Mouse (Mus musculus): ENCODE measurements around the gene Frs2. TPM values are rescaled to one million over a fixed set of nuclear protein-coding genes. Genes with fewer than 3 reads are reported as not detected.

Frs2 gene
- total RNA-seq, 2 experiments from 2014 or later: 28.3 to 29.3 TPM

GRCm38 (mm10) chr10:117115652-117116051, 32.7 kb downstream of the Frs2 start:
- no peak for DNase-seq (ENCODE audit: low spot score in 2 of 2)
- intact Hi-C loops (cut with DNase I): no loop called here

- intact Hi-C loops (cut with DNase I): no loop called here
- no peak for DNase-seq (ENCODE audit: low spot score in 2 of 2)
These were observed 35.8 kb downstream of the Frs2 start for GRCm38 (mm10) chr10:117112545-117112944.

GRCm38 (mm10) chr10:117111455-117111854, 36.9 kb downstream of the Frs2 start:
- no peak for DNase-seq (ENCODE audit: low spot score in 2 of 2)
- intact Hi-C loops (cut with DNase I): no loop called here

GRCm38 (mm10) chr10:117110271-117110670, 38.1 kb downstream of the Frs2 start:
- intact Hi-C loops (cut with DNase I): no loop called here
- no peak for DNase-seq (ENCODE audit: low spot score in 2 of 2)

GRCm38 (mm10) chr10:117106686-117107085, 41.6 kb downstream of the Frs2 start:
- DNase-seq (ENCODE audit: low spot score in 2 of 2): no peak
- intact Hi-C loops (cut with DNase I): no loop called here

GRCm38 (mm10) chr10:117106244-117106643, 42.1 kb downstream of the Frs2 start:
- DNase-seq (ENCODE audit: low spot score in 2 of 2): no peak
- intact Hi-C loops (cut with DNase I): no loop called here

- DNase-seq (ENCODE audit: low spot score in 2 of 2): no peak
- intact Hi-C loops (cut with DNase I): no loop called here
These were observed 43.3 kb downstream of the Frs2 start for GRCm38 (mm10) chr10:117105015-117105414.

GRCm38 (mm10) chr10:117103854-117104598, 44.3 kb downstream of the Frs2 start:
- no peak for DNase-seq (ENCODE audit: low spot score in 2 of 2)
- intact Hi-C loops (cut with DNase I): no loop called here

- intact Hi-C loops (cut with DNase I): no loop called here
- no peak for DNase-seq (ENCODE audit: low spot score in 2 of 2)
These were observed 48.2 kb downstream of the Frs2 start for GRCm38 (mm10) chr10:117100175-117100574.

- DNase-seq (ENCODE audit: low spot score in 2 of 2): no peak
- intact Hi-C loops (cut with DNase I): no loop called here
These were observed 51.1 kb downstream of the Frs2 start for GRCm38 (mm10) chr10:117097116-117097698.

- intact Hi-C loops (cut with DNase I): no loop called here
- no peak for DNase-seq (ENCODE audit: low spot score in 2 of 2)
These were observed 52.2 kb downstream of the Frs2 start for GRCm38 (mm10) chr10:117096096-117096495.

GRCm38 (mm10) chr10:117094504-117095329, 53.6 kb downstream of the Frs2 start:
- intact Hi-C loops (cut with DNase I): no loop called here
- peak; percentile 21 to 73 for DNase-seq (ENCODE audit: low spot score in 2 of 2)

GRCm38 (mm10) chr10:117089628-117090027, 58.7 kb downstream of the Frs2 start:
- intact Hi-C loops (cut with DNase I): no loop called here
- DNase-seq (ENCODE audit: low spot score in 2 of 2): no peak

- intact Hi-C loops (cut with DNase I): no loop called here
- DNase-seq (ENCODE audit: low spot score in 2 of 2): no peak
These were observed 66.4 kb downstream of the Frs2 start for GRCm38 (mm10) chr10:117081914-117082359.

- no peak for DNase-seq (ENCODE audit: low spot score in 2 of 2)
- intact Hi-C loops (cut with DNase I): no loop called here
These were observed 67.0 kb downstream of the Frs2 start for GRCm38 (mm10) chr10:117081326-117081725.

GRCm38 (mm10) chr10:117078284-117078683, 70.0 kb downstream of the Frs2 start:
- intact Hi-C loops (cut with DNase I): no loop called here
- DNase-seq (ENCODE audit: low spot score in 2 of 2): peak in 1 of 2 experiments; percentile 53

GRCm38 (mm10) chr10:117073176-117073575, 75.2 kb downstream of the Frs2 start:
- intact Hi-C loops (cut with DNase I): no loop called here
- DNase-seq (ENCODE audit: low spot score in 2 of 2): no peak

- intact Hi-C loops (cut with DNase I): no loop called here
- DNase-seq (ENCODE audit: low spot score in 2 of 2): no peak
These were observed 76.0 kb downstream of the Frs2 start for GRCm38 (mm10) chr10:117072191-117072888.

- DNase-seq (ENCODE audit: low spot score in 2 of 2): no peak
- intact Hi-C loops (cut with DNase I): loop anchor here (10.0 kb wide), 1 partner anchor 636 kb away; no protein-coding TSS in a partner anchor
These were observed 79.2 kb downstream of the Frs2 start for GRCm38 (mm10) chr10:117069109-117069508.

All from left cerebral cortex, postnatal 14 days (tissue).